Mouse (Mus musculus) left cerebral cortex, adult 8-10 months (tissue): Measurements from ENCODE around the gene Il17f. TPM values are rescaled to one million over a fixed set of nuclear protein-coding genes. Genes with fewer than 3 reads are reported as not detected.
A peak's percentile ranks its signal among the peaks of the same experiment; 100 is the strongest.
"Not testable (repeated sequence)": the region's sequence is repeated elsewhere in the genome, so short reads cannot be mapped to it uniquely, and the experiment has no call there.

Experiments
- DNase-seq, 2 experiments: peaks; one replicate each; pipeline ENCODE4 v3.0.0; 2022; ENCODE audit warnings: low spot score in 2 of 2
- total RNA-seq, 4 experiments: library from RNA; stranded (reverse); gene quantifications; 2 replicates each; pipeline ENCODE4 v1.2.4; 2022

Il17f gene
- total RNA-seq, 4 experiments from 2014 or later, result 0.55 TPM; not detected in 3

GRCm38 (mm10) chr1:20787046-20787445 lies 3.4 kb downstream of the Il17f start:
- no peak for DNase-seq

DNA sequence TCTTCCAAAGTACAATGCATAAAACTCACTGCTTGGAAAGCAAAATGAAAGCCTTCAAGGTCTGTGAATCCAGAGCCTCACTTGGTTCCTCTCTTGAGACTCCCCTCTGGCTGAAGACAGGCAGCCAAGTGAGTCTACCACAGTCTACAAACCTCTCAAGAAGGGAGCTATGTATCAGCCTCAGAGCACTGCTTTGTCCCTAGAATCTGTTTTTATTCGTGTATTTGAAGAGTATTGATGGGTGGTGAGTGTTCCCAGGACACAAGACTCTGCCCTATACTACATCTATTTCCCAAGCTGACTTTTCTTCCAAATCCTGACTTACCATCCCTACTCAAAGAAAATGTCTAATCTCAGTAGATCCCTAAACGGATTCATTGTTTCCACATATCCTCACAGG lies 12.1 kb downstream of the Il17f start:
- DNase-seq, result no peak

GRCm38 (mm10) chr1:20774026-20774730 lies 16.2 kb downstream of the Il17f start:
- not testable (repeated sequence) for DNase-seq

DNA sequence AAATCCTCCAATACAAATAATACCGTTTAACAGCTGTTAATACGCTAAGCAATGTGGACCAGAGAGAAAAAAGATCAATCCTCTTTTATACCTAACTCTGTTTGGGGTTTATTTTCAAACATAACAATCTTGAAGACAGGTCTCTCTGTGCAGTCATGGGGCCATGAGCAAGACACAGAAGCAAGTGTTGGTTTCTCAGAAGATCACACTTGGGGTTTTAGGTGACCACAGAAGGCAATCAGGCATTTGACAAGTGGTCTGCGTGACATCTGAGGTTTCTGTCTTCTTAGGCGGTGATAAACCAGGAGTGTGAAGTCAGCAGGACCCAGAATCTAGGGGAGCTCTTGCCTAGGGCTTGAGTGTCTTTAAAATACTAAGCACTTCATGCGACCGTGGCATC lies 23.9 kb downstream of the Il17f start:
- DNase-seq, result no peak

- no peak for DNase-seq
Measured at GRCm38 (mm10) chr1:20761411-20761810, 29.0 kb downstream of the Il17f start.

GRCm38 (mm10) chr1:20760331-20760730 lies 30.1 kb downstream of the Il17f start:
- DNase-seq, result no peak

- DNase-seq, result peak; percentile 7 to 67
Measured at GRCm38 (mm10) chr1:20759799-20760198, 30.6 kb downstream of the Il17f start.

- DNase-seq, result no peak
Measured at GRCm38 (mm10) chr1:20757586-20757985, 32.8 kb downstream of the Il17f start.

- DNase-seq, result no peak
Measured at GRCm38 (mm10) chr1:20754439-20754838, 36.0 kb downstream of the Il17f start.

DNA sequence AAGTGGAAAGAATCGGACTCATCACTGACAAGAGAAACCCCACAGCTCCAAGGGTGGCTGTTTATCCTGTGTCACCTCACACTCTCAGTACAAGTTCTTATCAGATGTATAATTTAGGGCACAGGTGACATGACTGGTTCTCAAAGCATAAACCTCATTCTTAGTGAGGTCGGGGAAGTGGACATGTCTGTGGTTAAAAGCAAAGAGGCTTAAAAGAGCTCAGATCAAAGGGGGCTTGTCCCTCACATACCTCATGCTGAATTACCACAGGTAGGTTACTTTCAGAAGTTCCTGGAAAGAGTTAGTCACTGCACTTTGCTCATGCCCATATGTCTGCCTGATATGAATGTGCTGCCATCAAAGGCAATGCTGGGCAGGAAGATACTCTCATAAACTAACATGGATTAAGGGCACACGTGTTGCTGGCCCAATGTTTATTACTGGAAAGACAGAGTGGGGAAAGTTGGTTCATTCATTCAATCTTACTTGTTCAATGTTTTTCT lies 49.9 kb downstream of the Il17f start:
- DNase-seq, result no peak

GRCm38 (mm10) chr1:20738483-20738882 lies 51.9 kb downstream of the Il17f start:
- DNase-seq, result no peak

GRCm38 (mm10) chr1:20736572-20736971 lies 53.8 kb downstream of the Il17f start:
- DNase-seq, result no peak

- DNase-seq, result no peak
Measured at GRCm38 (mm10) chr1:20730903-20731302, 59.5 kb downstream of the Il17f start, which contains the start of gene Il17a. TSS of gene Il17a (plus strand) at chr1:20730905.

Other genes with a start within 250 kb of the Il17f start
- gene Pkhd1, start 172.6 kb downstream of the Il17f start, total RNA-seq, result under 1 TPM; 0.02 to 0.70 (median 0.07) TPM
- not detected for gene Il17a, start 59.7 kb downstream of the Il17f start, total RNA-seq
- 1 to 10 TPM; 2.7 to 5.1 (median 4.4) TPM for gene Mcm3, start 29.7 kb upstream of the Il17f start, total RNA-seq
- gene Paqr8, start 100.0 kb upstream of the Il17f start, total RNA-seq, result 100 to 1,000 TPM in 3 of 4 experiments, 10 to 100 TPM in 1; 90.4 to 114 (median 108) TPM
- gene Efhc1, start 161.0 kb upstream of the Il17f start, total RNA-seq, result 1 to 10 TPM; 1.2 to 2.5 (median 2.3) TPM